Mouse (Mus musculus) stomach, postnatal 0 days (tissue): ENCODE data around the gene Atp6v0a1. TPM values are rescaled to one million over a fixed set of nuclear protein-coding genes. Genes with fewer than 3 reads are reported as not detected.

Source experiments
- ATAC-seq: fragments of 200-750 bp; cut with Nextera tagmentation; 2 replicates; pipeline ENCODE4 v1.8.0; 2017; ENCODE audit not compliant: low FRiP score, low TSS enrichment
- DNase-seq: peaks from one replicate; pipeline ENCODE4 v3.0.0-alpha.2; 2016; ENCODE audit warnings: low spot score
- H3K27ac ChIP-seq: fragments of 300-500 bp; sonication (generic); replicated peaks from 2 replicates; pipeline ENCODE4 v1.5.1; 2014; ENCODE audit warnings: mild to moderate bottlenecking, control low read depth
- H3K27me3 ChIP-seq: fragments of 300-500 bp; sonication (generic); 2 replicates; pipeline ENCODE4 v1.6.1; 2014; ENCODE audit warnings: low read length; ENCODE audit not compliant: control insufficient read depth, insufficient read depth
- H3K36me3 ChIP-seq: fragments of 300-500 bp; sonication (generic); 2 replicates; pipeline ENCODE4 v1.6.1; 2014; ENCODE audit warnings: low read length, mixed read lengths; ENCODE audit not compliant: control insufficient read depth, insufficient read depth
- H3K4me1 ChIP-seq: fragments of 300-500 bp; sonication (generic); replicated peaks from 2 replicates; pipeline ENCODE4 v1.6.1; 2014; ENCODE audit warnings: antibody characterized with exemption; ENCODE audit not compliant: control insufficient read depth, insufficient read depth
- H3K4me2 ChIP-seq: fragments of 300-500 bp; sonication (generic); replicated peaks from 2 replicates; pipeline ENCODE4 v1.6.1; 2014; ENCODE audit warnings: low read depth, mild to moderate bottlenecking, control low read depth, moderate library complexity
- H3K4me3 ChIP-seq: fragments of 300-500 bp; sonication (generic); 2 replicates; pipeline ENCODE4 v1.5.1; 2014; ENCODE audit warnings: low read depth, low read length, control low read depth
- H3K9ac ChIP-seq: fragments of 300-500 bp; sonication (generic); 2 replicates; pipeline ENCODE4 v1.6.1; 2014; ENCODE audit warnings: mild to moderate bottlenecking, low read length, control low read depth, mixed read lengths
- H3K9me3 ChIP-seq: fragments of 300-500 bp; sonication (generic); 2 replicates; pipeline ENCODE4 v1.6.1; 2016; ENCODE audit warnings: low read length; ENCODE audit not compliant: control insufficient read depth
- CTCF ChIP-seq: IDR thresholded peaks from 2 replicates; pipeline ENCODE4 v1.5.1; 2016; ENCODE audit warnings: antibody characterized with exemption, low read depth, mild to moderate bottlenecking, moderate library complexity
- EP300 ChIP-seq: optimal IDR thresholded peaks from 2 replicates; pipeline ENCODE3; 2016; ENCODE audit warnings: antibody characterized with exemption
- WGBS: fragments of 180-500 bp; shearing (Covaris S2); extraction: QIAGEN DNeasy Blood & Tissue Kit; methylation state at CpG from one replicate; pipeline ENCODE4 v1.1.7; 2014; 5-methylcytosine and 5-hydroxymethylcytosine counted together
- polyA plus RNA-seq: library from polyadenylated mRNA; unstranded; fragments of >200 nt; fragmentation: Nextera tagmentation; extraction: Ambion mirVana; gene quantifications from 2 replicates; pipeline ENCODE4 v1.2.1, GENCODE M21; 2015

The Atp6v0a1 gene
- polyA plus RNA-seq, 1 experiment from 2014 or later: 45.5 TPM

- 56% methylated on average over 14 of the region's 14 CpGs for WGBS
- no peak for DNase-seq
- peaks cover 8% of the 10 kb centered on the region for H3K36me3 ChIP-seq
Measured at GRCm38 (mm10) chr11:101055418-101055817, 46.2 kb downstream of the Atp6v0a1 start.

GRCm38 (mm10) chr11:101056885-101057284, 47.6 kb downstream of the Atp6v0a1 start:
- no peak overlapping the region for H3K4me3 ChIP-seq
- H3K27me3 ChIP-seq: no peaks in the 10 kb centered on the region
- peaks cover 8% of the 10 kb centered on the region; the same call in 1 of the 2 replicates for H3K36me3 ChIP-seq
- 15% methylated on average over 8 of the region's 8 CpGs for WGBS
- DNase-seq (peak; percentile 77), ATAC-seq (peak; percentile 71)
- H3K9me3 ChIP-seq: no peaks in the 10 kb centered on the region
- peaks cover 16% of the 10 kb centered on the region for H3K4me1 ChIP-seq
- H3K4me2 ChIP-seq: no peak overlapping the region
- H3K27ac ChIP-seq: peak overlapping the region; percentile 90
- TF ChIP-seq CTCF: no peak
- TF ChIP-seq EP300: no peak
- peak overlapping the region; percentile 45; the same call in 1 of the 2 replicates for H3K9ac ChIP-seq

More at GRCm38 (mm10) chr11:101055418-101055817, 46.2 kb downstream of the Atp6v0a1 start:
- H3K27ac ChIP-seq: peak overlapping the region; percentile 90; the same call in 1 of the 2 replicates
- no peak overlapping the region for H3K4me2 ChIP-seq
- H3K4me3 ChIP-seq: no peak overlapping the region
- no peak overlapping the region for H3K9ac ChIP-seq
- peaks cover 16% of the 10 kb centered on the region for H3K4me1 ChIP-seq
- no peak for TF ChIP-seq CTCF
- no peak for TF ChIP-seq EP300
- ATAC-seq: no peak
- H3K27me3 ChIP-seq: no peaks in the 10 kb centered on the region
- no peaks in the 10 kb centered on the region for H3K9me3 ChIP-seq

- peak; percentile 85 for DNase-seq
- WGBS: 21% methylated on average over 5 of the region's 5 CpGs
- Histone ChIP-seq H3K4me2 (no peak overlapping the region), H3K36me3 (peaks cover 8% of the 10 kb centered on the region; the same call in 1 of the 2 replicates), H3K4me1 (peaks cover 21% of the 10 kb centered on the region), H3K27ac (peak overlapping the region; percentile 90), H3K4me3 (no peak overlapping the region), H3K9me3 (no peaks in the 10 kb centered on the region), H3K9ac (no peak overlapping the region; the same call in 1 of the 2 replicates), H3K27me3 (no peaks in the 10 kb centered on the region)
- TF ChIP-seq CTCF: peak; percentile 91
- no peak for TF ChIP-seq EP300
- ATAC-seq: peak; percentile 28; the same call in 1 of the 2 replicates
Measured at GRCm38 (mm10) chr11:101057860-101058259, 48.6 kb downstream of the Atp6v0a1 start.

GRCm38 (mm10) chr11:101058726-101059125, 49.5 kb downstream of the Atp6v0a1 start:
- no peak overlapping the region for H3K4me2 ChIP-seq
- peak; percentile 59 for DNase-seq
- peak overlapping the region; percentile 94 for H3K27ac ChIP-seq
- H3K9ac ChIP-seq: no peak overlapping the region
- no peaks in the 10 kb centered on the region for H3K9me3 ChIP-seq
- no peak for TF ChIP-seq EP300
- TF ChIP-seq CTCF: no peak
- no peak overlapping the region for H3K4me3 ChIP-seq
- H3K4me1 ChIP-seq: peaks cover 29% of the 10 kb centered on the region
- 40% methylated on average over 5 of the region's 5 CpGs for WGBS
- ATAC-seq: no peak
- H3K36me3 ChIP-seq: peaks cover 10% of the 10 kb centered on the region; the same call in 1 of the 2 replicates
- no peaks in the 10 kb centered on the region for H3K27me3 ChIP-seq

- H3K4me2 ChIP-seq: no peak overlapping the region
- no peak for TF ChIP-seq EP300
- TF ChIP-seq CTCF: no peak
- DNase-seq (no peak), ATAC-seq (no peak)
- H3K27ac ChIP-seq: peak overlapping the region; percentile 94
- no peaks in the 10 kb centered on the region for H3K27me3 ChIP-seq
- peaks cover 31% of the 10 kb centered on the region for H3K4me1 ChIP-seq
- H3K4me3 ChIP-seq: no peak overlapping the region
- H3K36me3 ChIP-seq: 0 out of 2 replicates have a peak, but pooled peaks cover 6% of the 10 kb centered on the region
- H3K9ac ChIP-seq: peak overlapping the region; percentile 47
- WGBS: 82% methylated on average over 10 of the region's 10 CpGs
- H3K9me3 ChIP-seq: no peaks in the 10 kb centered on the region
Measured at GRCm38 (mm10) chr11:101059473-101059872, 50.2 kb downstream of the Atp6v0a1 start.

GRCm38 (mm10) chr11:101060126-101060525, 50.9 kb downstream of the Atp6v0a1 start:
- peak overlapping the region; percentile 94 for H3K27ac ChIP-seq
- ATAC-seq: peak; percentile 9; the same call in 1 of the 2 replicates
- WGBS: 21% methylated on average over 8 of the region's 8 CpGs
- peak; percentile 71 for DNase-seq
- TF ChIP-seq CTCF (peak; percentile 53), EP300 (peak; percentile 55)
- no peaks in the 10 kb centered on the region for H3K27me3 ChIP-seq
- no peak overlapping the region for H3K4me2 ChIP-seq
- H3K4me1 ChIP-seq: peaks cover 34% of the 10 kb centered on the region
- H3K9me3 ChIP-seq: no peaks in the 10 kb centered on the region
- H3K4me3 ChIP-seq: no peak overlapping the region
- 0 out of 2 replicates have a peak, but pooled peaks cover 6% of the 10 kb centered on the region for H3K36me3 ChIP-seq
- peak overlapping the region; percentile 47 for H3K9ac ChIP-seq
